Mouse (Mus musculus) olfactory bulb, adult 2 months (tissue): Measurements from ENCODE around the gene Phactr2.

ENCODE experiments used
- CTCF ChIP-seq: fragments of 200-500 bp; IDR thresholded peaks from 2 replicates; pipeline ENCODE4 v1.5.1; 2012; ENCODE audit warnings: low read depth, mild to moderate bottlenecking, low read length, moderate library complexity; ENCODE audit not compliant: insufficient read depth
- POLR2A ChIP-seq: fragments of 200-500 bp; IDR thresholded peaks from 2 replicates; pipeline ENCODE4 v1.6.1; 2012; ENCODE audit warnings: mild to moderate bottlenecking, low read depth, low read length, moderate library complexity; ENCODE audit not compliant: insufficient read depth

DNA sequence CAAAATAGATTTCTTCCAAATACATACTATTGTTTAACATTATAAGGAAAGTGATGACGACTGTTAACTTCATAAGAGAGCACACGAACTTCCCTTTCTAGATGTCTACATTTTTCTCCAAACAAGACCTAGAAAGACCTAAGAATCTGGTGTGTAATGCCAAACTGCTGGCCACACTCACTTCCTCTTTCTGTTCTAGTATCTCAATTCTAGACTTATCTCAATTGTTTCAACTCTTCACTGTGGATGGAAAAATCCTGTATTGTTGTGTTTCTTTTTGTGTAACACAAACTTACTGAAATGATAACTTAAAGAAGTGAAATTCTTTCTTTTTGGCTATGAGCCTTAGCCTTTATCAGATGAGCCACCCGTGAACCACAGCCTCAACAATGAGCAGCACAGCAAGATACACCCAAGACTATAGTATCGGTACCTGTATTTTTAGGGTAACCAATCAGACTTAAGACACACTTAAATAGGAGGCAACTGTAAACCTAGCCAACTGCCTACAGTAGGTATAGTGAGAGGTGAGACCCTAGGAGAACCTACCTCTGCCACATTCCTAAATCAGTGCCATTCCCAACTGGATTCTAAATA, 289.9 kb downstream of the Phactr2 start:
- TF ChIP-seq POLR2A: no peak
- TF ChIP-seq CTCF: no peak
